Mouse (Mus musculus): Measurements from ENCODE around the gene Asrgl1. TPM values are rescaled to one million over a fixed set of nuclear protein-coding genes. Genes with fewer than 3 reads are reported as not detected.
"Not testable (repeated sequence)": the region's sequence is repeated elsewhere in the genome, so short reads cannot be mapped to it uniquely, and the experiment has no call there.

Asrgl1 gene
- 15.4 and 16.1 TPM in 2 replicates for polyA plus RNA-seq (2015; fragmentation: Nextera tagmentation; extraction: Ambion mirVana)

- peak; percentile 96 for ATAC-seq (replicated peaks; ENCODE audit: insufficient number of reproducible peaks, insufficient read depth, low FRiP score, low read depth)
- H3K27ac ChIP-seq, result peak within 1 kb of the TSS; percentile 61; the same call in 1 of the 2 replicates
- no peaks in the 10 kb centered on the region for H3K27me3 ChIP-seq
- 11% methylated on average over 31 of the region's 31 CpGs for WGBS
- H3K9ac ChIP-seq, result peak within 1 kb of the TSS; percentile 86
- peak within 1 kb of the TSS; percentile 98 for H3K4me2 ChIP-seq
- no peaks in the 10 kb centered on the region; the same call in 1 of the 2 replicates for H3K36me3 ChIP-seq
- no peaks in the 10 kb centered on the region for H3K9me3 ChIP-seq (replicated peaks)
- peak within 1 kb of the TSS; percentile 89 for H3K4me3 ChIP-seq
- peaks cover 20% of the 10 kb centered on the region for H3K4me1 ChIP-seq (replicated peaks)
These were observed at the start of gene Asrgl1 for GRCm38 (mm10) chr19:9135512-9136331. Gene Asrgl1 (minus strand): TSS chr19:9135636.

- H3K36me3 ChIP-seq, result no peaks in the 10 kb centered on the region
- no peaks in the 10 kb centered on the region for H3K27me3 ChIP-seq
- ATAC-seq (replicated peaks; ENCODE audit: insufficient number of reproducible peaks, insufficient read depth, low FRiP score, low read depth), result no peak
- no peaks in the 10 kb centered on the region for H3K9me3 ChIP-seq (replicated peaks)
- H3K4me1 ChIP-seq (replicated peaks), result no peaks in the 10 kb centered on the region
- no peak overlapping the region for H3K4me3 ChIP-seq
- no peak overlapping the region for H3K4me2 ChIP-seq
- no peak overlapping the region for H3K27ac ChIP-seq
- 62% methylated on average over 4 of the region's 4 CpGs for WGBS
- H3K9ac ChIP-seq, result no peak overlapping the region
These were observed 10.8 kb upstream of the Asrgl1 start for GRCm38 (mm10) chr19:9146214-9146613.

- Histone ChIP-seq H3K4me1 (replicated peaks) (no peaks in the 10 kb centered on the region), H3K36me3 (no peaks in the 10 kb centered on the region), H3K27ac (no peak overlapping the region), H3K9ac (no peak overlapping the region), H3K4me3 (no peak overlapping the region), H3K27me3 (no peaks in the 10 kb centered on the region), H3K4me2 (no peak overlapping the region), H3K9me3 (replicated peaks) (no peaks in the 10 kb centered on the region)
- no peak for ATAC-seq (replicated peaks; ENCODE audit: insufficient number of reproducible peaks, insufficient read depth, low FRiP score, low read depth)
These were observed 8.2 kb upstream of the Asrgl1 start for GRCm38 (mm10) chr19:9143639-9144125.

- no peak overlapping the region for H3K4me2 ChIP-seq
- H3K4me1 ChIP-seq (replicated peaks), result no peaks in the 10 kb centered on the region
- WGBS, result 75% methylated on average over 2 of the region's 2 CpGs
- no peak overlapping the region for H3K27ac ChIP-seq
- no peak overlapping the region for H3K9ac ChIP-seq
- no peak overlapping the region for H3K4me3 ChIP-seq
- H3K9me3 ChIP-seq (replicated peaks), result no peaks in the 10 kb centered on the region
- no peaks in the 10 kb centered on the region for H3K36me3 ChIP-seq
- ATAC-seq (replicated peaks; ENCODE audit: insufficient number of reproducible peaks, insufficient read depth, low FRiP score, low read depth), result no peak
- H3K27me3 ChIP-seq, result no peaks in the 10 kb centered on the region
These were observed 7.8 kb upstream of the Asrgl1 start for GRCm38 (mm10) chr19:9143230-9143629.

- not testable (repeated sequence) for H3K27me3 ChIP-seq; H3K9me3 ChIP-seq (replicated peaks); ATAC-seq (replicated peaks; ENCODE audit: insufficient number of reproducible peaks, insufficient read depth, low FRiP score, low read depth); H3K4me1 ChIP-seq (replicated peaks); H3K4me3 ChIP-seq; H3K9ac ChIP-seq; H3K4me2 ChIP-seq; H3K27ac ChIP-seq; H3K36me3 ChIP-seq
- WGBS, result 71% methylated on average over 1 of the region's 1 CpGs
These were observed 4.9 kb upstream of the Asrgl1 start for GRCm38 (mm10) chr19:9140361-9140760.

GRCm38 (mm10) chr19:9137159-9137558 lies 1.7 kb upstream of the Asrgl1 start:
- no peak overlapping the region for H3K9ac ChIP-seq
- 87% methylated on average over 1 of the region's 1 CpGs for WGBS
- no peak overlapping the region for H3K27ac ChIP-seq
- no peaks in the 10 kb centered on the region for H3K9me3 ChIP-seq (replicated peaks)
- no peaks in the 10 kb centered on the region for H3K27me3 ChIP-seq
- H3K36me3 ChIP-seq, result no peaks in the 10 kb centered on the region; the same call in 1 of the 2 replicates
- H3K4me1 ChIP-seq (replicated peaks), result peaks cover 20% of the 10 kb centered on the region
- H3K4me2 ChIP-seq, result no peak overlapping the region
- H3K4me3 ChIP-seq, result no peak overlapping the region
- ATAC-seq (replicated peaks; ENCODE audit: insufficient number of reproducible peaks, insufficient read depth, low FRiP score, low read depth), result no peak

- Histone ChIP-seq H3K27ac (peak overlapping the region; percentile 61; the same call in 1 of the 2 replicates), H3K4me1 (replicated peaks) (peaks cover 20% of the 10 kb centered on the region), H3K4me3 (peak overlapping the region; percentile 89), H3K36me3 (no peaks in the 10 kb centered on the region; the same call in 1 of the 2 replicates), H3K27me3 (no peaks in the 10 kb centered on the region), H3K9ac (peak overlapping the region; percentile 86), H3K4me2 (peak overlapping the region; percentile 98), H3K9me3 (replicated peaks) (no peaks in the 10 kb centered on the region)
- WGBS, result 1% methylated on average over 35 of the region's 37 CpGs
- ATAC-seq (replicated peaks; ENCODE audit: insufficient number of reproducible peaks, insufficient read depth, low FRiP score, low read depth), result peak; percentile 56; the same call in 1 of the 2 replicates
These were observed 507 bp downstream of the Asrgl1 start for GRCm38 (mm10) chr19:9134746-9135511.

GRCm38 (mm10) chr19:9129996-9130395 lies 5.4 kb downstream of the Asrgl1 start:
- Histone ChIP-seq H3K9me3 (replicated peaks) (no peaks in the 10 kb centered on the region), H3K4me3 (no peak overlapping the region), H3K4me1 (replicated peaks) (peaks cover 16% of the 10 kb centered on the region), H3K4me2 (no peak overlapping the region), H3K9ac (no peak overlapping the region), H3K36me3 (peaks cover 4% of the 10 kb centered on the region; the same call in 1 of the 2 replicates), H3K27me3 (no peaks in the 10 kb centered on the region), H3K27ac (no peak overlapping the region)
- 41% methylated on average over 1 of the region's 1 CpGs for WGBS
- no peak for ATAC-seq (replicated peaks; ENCODE audit: insufficient number of reproducible peaks, insufficient read depth, low FRiP score, low read depth)

- 85% methylated on average over 4 of the region's 4 CpGs for WGBS
- Histone ChIP-seq H3K27me3 (no peaks in the 10 kb centered on the region), H3K9ac (no peak overlapping the region), H3K36me3 (peaks cover 4% of the 10 kb centered on the region; the same call in 1 of the 2 replicates), H3K27ac (no peak overlapping the region), H3K4me3 (no peak overlapping the region), H3K9me3 (replicated peaks) (no peaks in the 10 kb centered on the region), H3K4me1 (replicated peaks) (peaks cover 7% of the 10 kb centered on the region; the same call in 1 of the 2 replicates), H3K4me2 (no peak overlapping the region)
- no peak for ATAC-seq (replicated peaks; ENCODE audit: insufficient number of reproducible peaks, insufficient read depth, low FRiP score, low read depth)
These were observed 6.8 kb downstream of the Asrgl1 start for GRCm38 (mm10) chr19:9128499-9129194.

- 88% methylated on average over 2 of the region's 2 CpGs for WGBS
- not testable (repeated sequence) for H3K4me3 ChIP-seq; H3K4me1 ChIP-seq (replicated peaks); H3K9me3 ChIP-seq (replicated peaks); H3K9ac ChIP-seq; H3K27ac ChIP-seq; H3K36me3 ChIP-seq; H3K27me3 ChIP-seq; H3K4me2 ChIP-seq; ATAC-seq (replicated peaks; ENCODE audit: insufficient number of reproducible peaks, insufficient read depth, low FRiP score, low read depth)
These were observed 11.4 kb downstream of the Asrgl1 start for GRCm38 (mm10) chr19:9123986-9124385.

GRCm38 (mm10) chr19:9122390-9122789 lies 13.0 kb downstream of the Asrgl1 start:
- Histone ChIP-seq H3K27me3 (no peaks in the 10 kb centered on the region), H3K27ac (no peak overlapping the region), H3K9me3 (replicated peaks) (no peaks in the 10 kb centered on the region), H3K4me3 (no peak overlapping the region), H3K4me2 (no peak overlapping the region), H3K4me1 (replicated peaks) (peaks cover 6% of the 10 kb centered on the region; the same call in 1 of the 2 replicates), H3K9ac (no peak overlapping the region), H3K36me3 (peaks cover 4% of the 10 kb centered on the region; the same call in 1 of the 2 replicates)
- WGBS, result 93% methylated on average over 1 of the region's 1 CpGs
- ATAC-seq (replicated peaks; ENCODE audit: insufficient number of reproducible peaks, insufficient read depth, low FRiP score, low read depth), result no peak

Data from heart, embryonic 15.5 days (tissue).